Mouse (Mus musculus) layer of hippocampus, postnatal 14 days (tissue): Measurements from ENCODE around the gene Sall1. TPM values are rescaled to one million over a fixed set of nuclear protein-coding genes. Genes with fewer than 3 reads are reported as not detected.

Source experiments
- DNase-seq, 2 experiments: peaks; one replicate each; pipeline ENCODE4 v3.0.0; 2021 to 2022; ENCODE audit warnings: low spot score in 2 of 2, mixed read lengths in 1 of 2
- total RNA-seq, 2 experiments: library from RNA; stranded (reverse); gene quantifications; 2 replicates each; pipeline ENCODE4 v1.2.3; 2021

Gene Sall1
- total RNA-seq, 2 experiments from 2014 or later: 15.8 to 15.9 TPM

GRCm38 (mm10) chr8:89039890-89040289 is 4.1 kb downstream of the Sall1 start:
- no peak for DNase-seq

GRCm38 (mm10) chr8:89038920-89039319 is 5.0 kb downstream of the Sall1 start:
- no peak for DNase-seq

- DNase-seq: no peak
Observed at GRCm38 (mm10) chr8:89037536-89038236, 6.3 kb downstream of the Sall1 start.

- no peak for DNase-seq
Observed at GRCm38 (mm10) chr8:89032412-89032811, 11.6 kb downstream of the Sall1 start.

GRCm38 (mm10) chr8:89028156-89028555 is 15.8 kb downstream of the Sall1 start:
- no peak for DNase-seq

- DNase-seq: no peak
Observed at GRCm38 (mm10) chr8:89026139-89026520, 17.8 kb downstream of the Sall1 start.

GRCm38 (mm10) chr8:89025281-89026138 is 18.5 kb downstream of the Sall1 start:
- no peak for DNase-seq

- DNase-seq: no peak
Observed at GRCm38 (mm10) chr8:89024796-89025195, 19.2 kb downstream of the Sall1 start.

GRCm38 (mm10) chr8:89021139-89021538 is 22.8 kb downstream of the Sall1 start:
- no peak for DNase-seq

GRCm38 (mm10) chr8:89017891-89018290 is 26.1 kb downstream of the Sall1 start:
- no peak for DNase-seq

GRCm38 (mm10) chr8:89016465-89017070 is 27.4 kb downstream of the Sall1 start:
- no peak for DNase-seq

- no peak for DNase-seq
Observed at GRCm38 (mm10) chr8:89015539-89015938, 28.4 kb downstream of the Sall1 start.

GRCm38 (mm10) chr8:89012853-89013534 is 31.0 kb downstream of the Sall1 start:
- DNase-seq: no peak

- no peak for DNase-seq
Observed at GRCm38 (mm10) chr8:89012024-89012712, 31.8 kb downstream of the Sall1 start.

- DNase-seq: no peak
Observed at GRCm38 (mm10) chr8:89008784-89009183, 35.2 kb downstream of the Sall1 start.

GRCm38 (mm10) chr8:89007114-89007513 is 36.8 kb downstream of the Sall1 start:
- no peak for DNase-seq

GRCm38 (mm10) chr8:89006426-89006825 is 37.5 kb downstream of the Sall1 start:
- no peak for DNase-seq

GRCm38 (mm10) chr8:89005797-89006196 is 38.2 kb downstream of the Sall1 start:
- DNase-seq: no peak

GRCm38 (mm10) chr8:89004041-89004440 is 39.9 kb downstream of the Sall1 start:
- no peak for DNase-seq

- DNase-seq: no peak
Observed at GRCm38 (mm10) chr8:89003336-89003896, 40.5 kb downstream of the Sall1 start.
